Mouse (Mus musculus) heart, adult 2 months (tissue): ENCODE measurements around the gene Cwc27. TPM values are rescaled to one million over a fixed set of nuclear protein-coding genes. Genes with fewer than 3 reads are reported as not detected.

Experiments used
- DNase-seq, 2 experiments: peaks; one replicate each; pipeline ENCODE4 v3.0.0; 2021
- H3K27ac ChIP-seq: fragments of 200-600 bp; 2 replicates; pipeline ENCODE4 v1.8.1; 2022
- H3K27me3 ChIP-seq: fragments of 200-500 bp; 2 replicates; pipeline ENCODE4 v1.6.1; 2012; ENCODE audit warnings: mild to moderate bottlenecking, low read length, inconsistent platforms, mixed read lengths; ENCODE audit not compliant: control insufficient read depth, insufficient read depth
- H3K36me3 ChIP-seq: fragments of 200-500 bp; 2 replicates; pipeline ENCODE4 v1.6.1; 2012; ENCODE audit warnings: low read length, inconsistent platforms; ENCODE audit not compliant: control insufficient read depth, insufficient read depth
- H3K4me1 ChIP-seq: fragments of 200-500 bp; 2 replicates; pipeline ENCODE4 v1.6.1; 2011; ENCODE audit warnings: low read length; ENCODE audit not compliant: control insufficient read depth, insufficient read depth
- H3K4me3 ChIP-seq: fragments of 200-600 bp; 2 replicates; pipeline ENCODE4 v1.8.1; 2022
- H3K79me2 ChIP-seq: fragments of 200-500 bp; replicated peaks from 2 replicates; pipeline ENCODE4 v1.6.1; 2012; ENCODE audit warnings: mild to moderate bottlenecking, inconsistent platforms, low read length, moderate library complexity, mixed read lengths; ENCODE audit not compliant: control insufficient read depth, insufficient read depth
- H3K9ac ChIP-seq: fragments of 200-500 bp; 2 replicates; pipeline ENCODE4 v1.6.1; 2012; ENCODE audit warnings: low read depth, mild to moderate bottlenecking, control low read depth, inconsistent platforms, low read length, mixed read lengths
- CTCF ChIP-seq: fragments of 200-600 bp; IDR thresholded peaks from 2 replicates; pipeline ENCODE4 v1.8.1; 2022; ENCODE audit warnings: antibody characterized with exemption, mild to moderate bottlenecking, moderate library complexity
- EP300 ChIP-seq: fragments of 200-500 bp; IDR thresholded peaks from 2 replicates; pipeline ENCODE4 v1.6.1; 2011; ENCODE audit warnings: low read depth, low read length, control low read depth; ENCODE audit not compliant: insufficient read depth
- POLR2A ChIP-seq: fragments of 200-500 bp; IDR thresholded peaks from 2 replicates; pipeline ENCODE4 v1.6.1; 2011; ENCODE audit warnings: mild to moderate bottlenecking, low read depth, low read length, control low read depth; ENCODE audit not compliant: insufficient read depth
- WGBS: fragments of 180-500 bp; shearing (Covaris S2); methylation state at CpG from one replicate; pipeline ENCODE4 v1.1.7; 2018; 5-methylcytosine and 5-hydroxymethylcytosine counted together
- intact Hi-C: fragments of 180-260 bp; cut with DNase I; formaldehyde crosslinking; loops from one replicate; pipeline ENCODE4 v1.15.1; 2025
- polyA plus RNA-seq: library from polyadenylated mRNA; depleted of rRNA; stranded (reverse); fragments of >200 nt; gene quantifications from 2 replicates; pipeline ENCODE4 v1.2.3, GENCODE M21; 2012
- total RNA-seq, 2 experiments: library from RNA; stranded (reverse); gene quantifications; 2 replicates each; pipeline ENCODE4 v1.2.3; 2021

Cwc27 gene
- total and polyA plus RNA-seq, 3 experiments: 4.5 to 15.2 (median 13.5) TPM

GRCm38 (mm10) chr13:104608516-104608915 lies 208.4 kb downstream of the Cwc27 start:
- Histone ChIP-seq H3K4me3 (no peak overlapping the region), H3K79me2 (no peaks in the 10 kb centered on the region), H3K4me1 (peaks cover 1% of the 10 kb centered on the region; the same call in 1 of the 2 replicates), H3K27ac (no peak overlapping the region), H3K9ac (no peak overlapping the region), H3K36me3 (no peaks in the 10 kb centered on the region), H3K27me3 (no peaks in the 10 kb centered on the region)
- DNase-seq: no peak
- TF ChIP-seq EP300 (no peak), POLR2A (no peak), CTCF (no peak)
- intact Hi-C loops: no loop called here
- 91% methylated on average over 18 of the region's 18 CpGs for WGBS

GRCm38 (mm10) chr13:104606786-104607580 lies 210.0 kb downstream of the Cwc27 start:
- no peak overlapping the region for H3K4me3 ChIP-seq
- no peak for DNase-seq
- no peaks in the 10 kb centered on the region for H3K27me3 ChIP-seq
- H3K36me3 ChIP-seq: no peaks in the 10 kb centered on the region
- no peaks in the 10 kb centered on the region for H3K79me2 ChIP-seq
- H3K9ac ChIP-seq: no peak overlapping the region
- H3K27ac ChIP-seq: no peak overlapping the region
- TF ChIP-seq CTCF: no peak
- no peak for TF ChIP-seq POLR2A
- no peak for TF ChIP-seq EP300
- H3K4me1 ChIP-seq: peaks cover 1% of the 10 kb centered on the region; the same call in 1 of the 2 replicates
- intact Hi-C loops: no loop called here
- 79% methylated on average over 14 of the region's 14 CpGs for WGBS

- no peaks in the 10 kb centered on the region for H3K27me3 ChIP-seq
- TF ChIP-seq EP300: no peak
- no peak for TF ChIP-seq CTCF
- no peak for TF ChIP-seq POLR2A
- WGBS: 82% methylated on average over 2 of the region's 2 CpGs
- DNase-seq: no peak
- H3K9ac ChIP-seq: no peak overlapping the region
- no peaks in the 10 kb centered on the region for H3K36me3 ChIP-seq
- no peak overlapping the region for H3K27ac ChIP-seq
- H3K4me3 ChIP-seq: no peak overlapping the region
- H3K79me2 ChIP-seq: no peaks in the 10 kb centered on the region
- intact Hi-C loops: no loop called here
- no peaks in the 10 kb centered on the region for H3K4me1 ChIP-seq
Measured at GRCm38 (mm10) chr13:104605111-104605510, 211.8 kb downstream of the Cwc27 start.

GRCm38 (mm10) chr13:104602197-104602596 lies 214.7 kb downstream of the Cwc27 start:
- no peak overlapping the region for H3K9ac ChIP-seq
- H3K36me3 ChIP-seq: no peaks in the 10 kb centered on the region
- intact Hi-C loops: no loop called here
- H3K27ac ChIP-seq: no peak overlapping the region
- H3K4me3 ChIP-seq: no peak overlapping the region
- no peak for DNase-seq
- no peaks in the 10 kb centered on the region for H3K4me1 ChIP-seq
- H3K27me3 ChIP-seq: no peaks in the 10 kb centered on the region
- no peak for TF ChIP-seq POLR2A
- no peak for TF ChIP-seq EP300
- no peak for TF ChIP-seq CTCF
- no peaks in the 10 kb centered on the region for H3K79me2 ChIP-seq
- WGBS: 66% methylated on average over 6 of the region's 6 CpGs

GRCm38 (mm10) chr13:104601783-104602182 lies 215.2 kb downstream of the Cwc27 start:
- Histone ChIP-seq H3K4me3 (no peak overlapping the region), H3K27ac (no peak overlapping the region)

GRCm38 (mm10) chr13:104596199-104596598 lies 220.7 kb downstream of the Cwc27 start:
- intact Hi-C loops: no loop called here
- Histone ChIP-seq H3K36me3 (no peaks in the 10 kb centered on the region), H3K4me1 (no peaks in the 10 kb centered on the region), H3K27ac (no peak overlapping the region), H3K4me3 (no peak overlapping the region), H3K9ac (no peak overlapping the region), H3K27me3 (no peaks in the 10 kb centered on the region), H3K79me2 (no peaks in the 10 kb centered on the region)
- TF ChIP-seq EP300 (no peak), POLR2A (no peak), CTCF (no peak)
- no peak for DNase-seq
- WGBS: 85% methylated on average over 4 of the region's 4 CpGs

More at GRCm38 (mm10) chr13:104601783-104602182, 215.2 kb downstream of the Cwc27 start:
- Histone ChIP-seq H3K27me3 (no peaks in the 10 kb centered on the region), H3K36me3 (no peaks in the 10 kb centered on the region), H3K79me2 (no peaks in the 10 kb centered on the region), H3K4me1 (no peaks in the 10 kb centered on the region), H3K9ac (no peak overlapping the region)
- DNase-seq: peak in 1 of 2 experiments; percentile 16
- intact Hi-C loops: no loop called here
- 81% methylated on average over 3 of the region's 3 CpGs for WGBS
- TF ChIP-seq EP300: no peak
- TF ChIP-seq CTCF: no peak
- no peak for TF ChIP-seq POLR2A
